Mouse (Mus musculus): ENCODE measurements around the gene Egr4. TPM values are rescaled to one million over a fixed set of nuclear protein-coding genes. Genes with fewer than 3 reads are reported as not detected.

Egr4 gene
- polyA plus RNA-seq, 2 experiments, result 0.05 TPM; not detected in 1

DNA sequence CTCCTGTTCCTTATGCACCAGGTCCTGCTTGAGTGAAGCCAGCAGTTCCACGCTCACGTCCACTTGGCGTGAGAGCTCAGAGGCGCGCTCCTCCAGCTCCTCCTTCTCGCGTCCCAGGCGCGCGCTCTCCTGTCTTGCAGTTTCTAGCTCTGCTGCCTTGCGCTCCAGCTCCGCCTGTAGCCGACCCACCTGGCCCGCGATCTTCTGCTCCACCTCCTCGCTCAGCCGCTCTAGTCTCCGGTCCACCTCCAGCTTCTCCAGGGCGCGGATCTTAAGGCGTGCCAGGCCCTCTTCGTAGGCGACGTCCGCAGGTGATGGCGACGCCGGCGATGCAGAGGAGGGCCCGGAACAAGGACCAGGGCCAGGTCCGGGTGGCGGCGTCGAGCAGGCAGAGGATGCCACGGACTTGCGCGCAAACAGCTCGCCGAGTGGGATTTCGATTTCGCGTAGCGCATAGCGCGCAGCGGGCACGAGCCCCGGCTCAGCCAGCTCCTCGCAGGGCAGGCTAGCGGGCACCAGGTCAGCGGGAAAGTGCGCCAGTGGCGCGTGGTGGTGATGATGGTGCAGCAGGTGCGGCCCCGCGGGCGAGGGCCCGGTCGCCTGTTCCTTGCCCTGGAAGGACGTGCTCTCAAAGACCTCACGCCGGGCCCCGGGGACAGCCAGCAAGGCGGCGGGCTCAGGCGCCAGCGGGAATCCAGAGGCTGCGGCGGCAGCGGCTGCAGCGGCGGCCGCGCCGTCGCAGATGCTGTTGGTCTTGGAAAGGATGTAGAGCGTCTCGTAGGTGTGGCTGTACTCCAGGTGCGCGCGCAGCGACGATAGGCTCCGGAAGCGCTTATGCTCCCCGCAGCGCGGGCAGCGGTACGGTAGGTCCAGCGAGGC, 29.3 kb downstream of the Egr4 start:
- WGBS, result 4% methylated on average over 67 of the region's 92 CpGs
- no peak overlapping the region for H3K9ac ChIP-seq (ENCODE audit: low read depth, low read length, severe bottlenecking)
- no peak for TF ChIP-seq POLR2A (IDR thresholded peaks at IDR 0.05; ENCODE audit: borderline replicate concordance, extremely low read depth, insufficient read depth, insufficient read length)
- ATAC-seq (ENCODE audit: low FRiP score, low read depth) (no peak), DNase-seq (ENCODE audit: low spot score) (no peak)
- H3K4me2 ChIP-seq (replicated peaks; ENCODE audit: low read depth, low read length, severe bottlenecking), result peak overlapping the region; percentile 53
- H3K9me3 ChIP-seq (ENCODE audit: control insufficient read depth, low read length), result no peaks in the 10 kb centered on the region
- H3K4me3 ChIP-seq (replicated peaks; ENCODE audit: low read length), result peak overlapping the region; percentile 35
- H3K4me1 ChIP-seq (ENCODE audit: control insufficient read depth, insufficient read depth, low read length), result peaks cover 4% of the 10 kb centered on the region; the same call in 1 of the 2 replicates
- peaks cover 31% of the 10 kb centered on the region for H3K27me3 ChIP-seq (ENCODE audit: control insufficient read depth, insufficient read depth, low read length)
- H3K36me3 ChIP-seq (ENCODE audit: control insufficient read depth, insufficient read depth, low read length), result no peaks in the 10 kb centered on the region
- H3K27ac ChIP-seq (replicated peaks; ENCODE audit: low read depth, low read length), result no peak overlapping the region

- ATAC-seq (ENCODE audit: low FRiP score, low read depth), result no peak
- Histone ChIP-seq H3K4me3 (replicated peaks; ENCODE audit: low read length) (no peak overlapping the region), H3K27me3 (ENCODE audit: control insufficient read depth, insufficient read depth, low read length) (peaks cover 27% of the 10 kb centered on the region)
These were observed 32.7 kb downstream of the Egr4 start for GRCm38 (mm10) chr6:85480685-85481084.

GRCm38 (mm10) chr6:85479979-85480378, 33.4 kb downstream of the Egr4 start:
- no peak overlapping the region for H3K9ac ChIP-seq (ENCODE audit: low read depth, low read length, severe bottlenecking)
- no peaks in the 10 kb centered on the region for H3K36me3 ChIP-seq (ENCODE audit: control insufficient read depth, insufficient read depth, low read length)
- DNase-seq (ENCODE audit: low spot score) (no peak), ATAC-seq (ENCODE audit: low FRiP score, low read depth) (no peak)
- H3K4me3 ChIP-seq (replicated peaks; ENCODE audit: low read length), result no peak overlapping the region
- peaks cover 20% of the 10 kb centered on the region for H3K27me3 ChIP-seq (ENCODE audit: control insufficient read depth, insufficient read depth, low read length)
- WGBS, result 81% methylated on average over 5 of the region's 5 CpGs
- no peak overlapping the region for H3K4me2 ChIP-seq (replicated peaks; ENCODE audit: low read depth, low read length, severe bottlenecking)
- H3K4me1 ChIP-seq (ENCODE audit: control insufficient read depth, insufficient read depth, low read length), result peaks cover 4% of the 10 kb centered on the region; the same call in 1 of the 2 replicates
- no peaks in the 10 kb centered on the region for H3K9me3 ChIP-seq (ENCODE audit: control insufficient read depth, low read length)
- TF ChIP-seq POLR2A (IDR thresholded peaks at IDR 0.05; ENCODE audit: borderline replicate concordance, extremely low read depth, insufficient read depth, insufficient read length), result no peak
- no peak overlapping the region for H3K27ac ChIP-seq (replicated peaks; ENCODE audit: low read depth, low read length)

More at GRCm38 (mm10) chr6:85480685-85481084, 32.7 kb downstream of the Egr4 start:
- no peak overlapping the region for H3K9ac ChIP-seq (ENCODE audit: low read depth, low read length, severe bottlenecking)
- no peak overlapping the region for H3K27ac ChIP-seq (replicated peaks; ENCODE audit: low read depth, low read length)
- TF ChIP-seq POLR2A (IDR thresholded peaks at IDR 0.05; ENCODE audit: borderline replicate concordance, extremely low read depth, insufficient read depth, insufficient read length), result no peak
- no peak overlapping the region for H3K4me2 ChIP-seq (replicated peaks; ENCODE audit: low read depth, low read length, severe bottlenecking)
- no peak for DNase-seq (ENCODE audit: low spot score)
- peaks cover 4% of the 10 kb centered on the region; the same call in 1 of the 2 replicates for H3K4me1 ChIP-seq (ENCODE audit: control insufficient read depth, insufficient read depth, low read length)
- H3K9me3 ChIP-seq (ENCODE audit: control insufficient read depth, low read length), result no peaks in the 10 kb centered on the region
- WGBS, result 79% methylated on average over 16 of the region's 16 CpGs
- no peaks in the 10 kb centered on the region for H3K36me3 ChIP-seq (ENCODE audit: control insufficient read depth, insufficient read depth, low read length)

DNA sequence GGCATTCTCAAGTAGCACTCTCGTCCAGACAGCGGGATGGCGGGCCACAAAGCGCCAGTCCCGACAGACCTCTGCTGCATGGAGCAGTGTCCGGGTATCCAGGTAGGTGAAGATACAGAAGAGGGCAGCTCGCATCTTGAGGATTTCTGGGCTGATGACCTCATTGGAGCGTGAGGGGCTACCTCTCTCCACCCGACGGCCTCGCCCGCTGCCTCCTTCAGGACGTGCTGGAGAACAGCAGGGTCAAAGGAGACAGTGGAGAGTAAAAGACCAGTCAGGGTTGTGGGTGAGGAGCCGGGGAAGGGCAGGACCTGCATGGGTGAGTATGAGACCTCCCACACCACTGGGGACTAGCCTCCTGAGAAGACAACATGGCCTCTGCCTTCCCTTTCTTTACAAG, 35.0 kb downstream of the Egr4 start:
- no peak for TF ChIP-seq POLR2A (IDR thresholded peaks at IDR 0.05; ENCODE audit: borderline replicate concordance, extremely low read depth, insufficient read depth, insufficient read length)
- ATAC-seq (ENCODE audit: low FRiP score, low read depth) (no peak), DNase-seq (ENCODE audit: low spot score) (no peak)
- no peaks in the 10 kb centered on the region for H3K9me3 ChIP-seq (ENCODE audit: control insufficient read depth, low read length)
- 42% methylated on average over 14 of the region's 14 CpGs for WGBS
- H3K27ac ChIP-seq (replicated peaks; ENCODE audit: low read depth, low read length), result no peak overlapping the region
- no peaks in the 10 kb centered on the region for H3K36me3 ChIP-seq (ENCODE audit: control insufficient read depth, insufficient read depth, low read length)
- no peak overlapping the region for H3K4me3 ChIP-seq (replicated peaks; ENCODE audit: low read length)
- H3K4me2 ChIP-seq (replicated peaks; ENCODE audit: low read depth, low read length, severe bottlenecking), result no peak overlapping the region
- H3K4me1 ChIP-seq (ENCODE audit: control insufficient read depth, insufficient read depth, low read length), result no peaks in the 10 kb centered on the region
- H3K9ac ChIP-seq (ENCODE audit: low read depth, low read length, severe bottlenecking), result no peak overlapping the region
- H3K27me3 ChIP-seq (ENCODE audit: control insufficient read depth, insufficient read depth, low read length), result peaks cover 5% of the 10 kb centered on the region; the same call in 1 of the 2 replicates

GRCm38 (mm10) chr6:85477366-85477917, 35.9 kb downstream of the Egr4 start:
- Histone ChIP-seq H3K27ac (replicated peaks; ENCODE audit: low read depth, low read length) (no peak overlapping the region), H3K9me3 (ENCODE audit: control insufficient read depth, low read length) (no peaks in the 10 kb centered on the region), H3K36me3 (ENCODE audit: control insufficient read depth, insufficient read depth, low read length) (no peaks in the 10 kb centered on the region), H3K27me3 (ENCODE audit: control insufficient read depth, insufficient read depth, low read length) (no peaks in the 10 kb centered on the region; the same call in 1 of the 2 replicates), H3K4me2 (replicated peaks; ENCODE audit: low read depth, low read length, severe bottlenecking) (no peak overlapping the region), H3K4me3 (replicated peaks; ENCODE audit: low read length) (no peak overlapping the region), H3K9ac (ENCODE audit: low read depth, low read length, severe bottlenecking) (no peak overlapping the region), H3K4me1 (ENCODE audit: control insufficient read depth, insufficient read depth, low read length) (no peaks in the 10 kb centered on the region)
- peak; percentile 53; the same call in 1 of the 2 replicates for ATAC-seq (ENCODE audit: low FRiP score, low read depth)
- TF ChIP-seq POLR2A (IDR thresholded peaks at IDR 0.05; ENCODE audit: borderline replicate concordance, extremely low read depth, insufficient read depth, insufficient read length), result no peak
- no peak for DNase-seq (ENCODE audit: low spot score)
- 33% methylated on average over 10 of the region's 10 CpGs for WGBS
